Mouse (Mus musculus) hindbrain, embryonic 15.5 days (tissue): Measurements from ENCODE around the gene Retreg1. TPM values are rescaled to one million over a fixed set of nuclear protein-coding genes. Genes with fewer than 3 reads are reported as not detected.

Experiments used
- ATAC-seq: fragments of 200-750 bp; cut with Nextera tagmentation; 2 replicates; pipeline ENCODE4 v1.8.0; 2017; ENCODE audit warnings: low read depth, moderate number of reproducible peaks, moderate TSS enrichment; ENCODE audit not compliant: low FRiP score
- H3K27ac ChIP-seq: fragments of 300-500 bp; sonication (generic); replicated peaks from 2 replicates; pipeline ENCODE4 v1.5.1; 2015; ENCODE audit warnings: mild to moderate bottlenecking, inconsistent platforms
- H3K27me3 ChIP-seq: fragments of 300-500 bp; sonication (generic); 2 replicates; pipeline ENCODE4 v1.6.1; 2015; ENCODE audit warnings: control low read depth, inconsistent platforms
- H3K36me3 ChIP-seq: fragments of 300-500 bp; sonication (generic); 2 replicates; pipeline ENCODE4 v1.6.1; 2015; ENCODE audit warnings: control low read depth, inconsistent platforms
- H3K4me1 ChIP-seq: fragments of 300-500 bp; sonication (generic); replicated peaks from 2 replicates; pipeline ENCODE4 v1.6.1; 2015; ENCODE audit warnings: control low read depth, inconsistent platforms
- H3K4me2 ChIP-seq: fragments of 300-500 bp; sonication (generic); 2 replicates; pipeline ENCODE4 v1.6.1; 2015; ENCODE audit warnings: moderate library complexity, mild to moderate bottlenecking, inconsistent platforms
- H3K4me3 ChIP-seq: fragments of 300-500 bp; sonication (generic); 2 replicates; pipeline ENCODE4 v1.5.1; 2015; ENCODE audit warnings: mild to moderate bottlenecking, inconsistent platforms
- H3K9ac ChIP-seq: fragments of 300-500 bp; sonication (generic); 2 replicates; pipeline ENCODE4 v1.6.1; 2015; ENCODE audit warnings: inconsistent platforms
- H3K9me3 ChIP-seq: fragments of 300-500 bp; sonication (generic); 2 replicates; pipeline ENCODE4 v1.6.1; 2016; ENCODE audit warnings: control low read depth, inconsistent platforms
- WGBS: fragments of 180-500 bp; shearing (Covaris S2); methylation state at CpG from one replicate; pipeline ENCODE4 v1.1.7; 2015; 5-methylcytosine and 5-hydroxymethylcytosine counted together
- polyA plus RNA-seq: library from polyadenylated mRNA; unstranded; fragments of >200 nt; fragmentation: Nextera tagmentation; extraction: Ambion mirVana; gene quantifications from 2 replicates; pipeline ENCODE4 v1.2.1, GENCODE M21; 2015

The Retreg1 gene
- polyA plus RNA-seq, 1 experiment from 2014 or later: 13.4 TPM

DNA sequence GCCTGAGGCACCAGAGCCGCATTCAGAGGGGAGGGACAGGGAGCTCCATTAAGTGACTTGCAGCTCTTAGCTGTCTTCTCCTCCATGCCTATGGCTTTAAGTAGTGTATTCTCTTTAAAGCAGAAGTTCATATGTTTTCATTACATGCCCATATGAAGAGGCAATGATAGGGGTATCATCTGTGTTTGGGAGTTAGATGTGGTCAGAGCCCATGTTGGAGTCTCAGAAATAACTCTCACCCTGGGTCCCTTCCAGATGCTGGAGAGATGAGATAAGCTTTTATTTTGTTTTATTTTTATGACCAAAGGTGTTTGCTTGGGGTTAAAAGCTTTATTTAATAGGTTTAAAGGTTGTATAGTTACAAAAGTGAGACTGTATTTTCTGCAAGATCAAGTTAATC is 67.9 kb downstream of the Retreg1 start:
- Histone ChIP-seq H3K9ac (no peak overlapping the region), H3K4me3 (no peak overlapping the region), H3K4me2 (no peak overlapping the region), H3K27me3 (no peaks in the 10 kb centered on the region), H3K4me1 (0 out of 2 replicates have a peak, but pooled peaks cover 9% of the 10 kb centered on the region), H3K9me3 (no peaks in the 10 kb centered on the region), H3K36me3 (no peaks in the 10 kb centered on the region), H3K27ac (no peak overlapping the region)
- no peak for ATAC-seq
- 93% methylated on average over 1 of the region's 1 CpGs for WGBS

DNA sequence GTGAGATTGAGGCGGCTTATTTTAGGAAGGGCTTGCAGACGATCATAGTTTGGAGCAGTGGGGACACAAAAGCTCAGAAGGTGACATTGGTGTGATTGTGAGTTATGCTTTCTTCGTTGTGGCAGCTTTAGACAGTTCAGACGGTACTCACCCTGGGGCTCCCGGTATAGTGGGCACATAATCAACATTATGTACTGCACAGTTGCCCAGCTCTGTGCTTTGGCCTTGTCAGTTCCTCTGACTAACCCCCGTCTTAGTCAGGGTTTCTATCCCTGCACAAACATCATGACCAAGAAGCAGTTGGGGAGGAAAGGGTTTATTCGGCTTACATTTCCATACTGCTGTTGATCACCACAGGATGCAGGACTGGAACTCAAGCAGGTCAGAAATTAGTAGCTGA is 69.9 kb downstream of the Retreg1 start:
- Histone ChIP-seq H3K9ac (no peak overlapping the region), H3K9me3 (no peaks in the 10 kb centered on the region), H3K4me1 (0 out of 2 replicates have a peak, but pooled peaks cover 9% of the 10 kb centered on the region), H3K27ac (no peak overlapping the region), H3K4me3 (no peak overlapping the region), H3K4me2 (no peak overlapping the region), H3K27me3 (no peaks in the 10 kb centered on the region), H3K36me3 (no peaks in the 10 kb centered on the region)
- 88% methylated on average over 7 of the region's 7 CpGs for WGBS
- ATAC-seq: no peak

DNA sequence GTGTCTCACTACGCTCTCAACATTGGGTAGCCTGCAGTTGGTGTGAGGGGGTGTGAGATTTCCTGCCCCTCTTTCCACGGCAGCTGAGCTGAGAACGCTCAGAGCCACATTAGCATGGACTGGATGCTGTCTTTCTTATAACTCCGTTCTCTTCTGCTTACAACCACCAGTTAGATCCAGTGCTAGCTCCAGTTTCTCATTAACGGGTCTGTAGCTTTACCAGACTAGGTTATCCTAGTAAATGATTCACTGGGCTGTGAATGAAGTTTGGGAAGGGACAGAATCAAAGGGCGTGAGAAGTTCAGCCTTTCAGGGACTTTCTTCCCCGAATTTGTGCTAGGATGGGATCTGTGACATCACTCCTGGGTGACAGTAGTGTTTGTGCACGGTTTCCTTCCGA is 70.7 kb downstream of the Retreg1 start:
- ATAC-seq: no peak
- Histone ChIP-seq H3K4me2 (no peak overlapping the region), H3K4me1 (0 out of 2 replicates have a peak, but pooled peaks cover 9% of the 10 kb centered on the region), H3K9ac (no peak overlapping the region), H3K36me3 (no peaks in the 10 kb centered on the region), H3K9me3 (no peaks in the 10 kb centered on the region), H3K27ac (no peak overlapping the region), H3K27me3 (no peaks in the 10 kb centered on the region), H3K4me3 (no peak overlapping the region)
- 62% methylated on average over 9 of the region's 9 CpGs for WGBS

DNA sequence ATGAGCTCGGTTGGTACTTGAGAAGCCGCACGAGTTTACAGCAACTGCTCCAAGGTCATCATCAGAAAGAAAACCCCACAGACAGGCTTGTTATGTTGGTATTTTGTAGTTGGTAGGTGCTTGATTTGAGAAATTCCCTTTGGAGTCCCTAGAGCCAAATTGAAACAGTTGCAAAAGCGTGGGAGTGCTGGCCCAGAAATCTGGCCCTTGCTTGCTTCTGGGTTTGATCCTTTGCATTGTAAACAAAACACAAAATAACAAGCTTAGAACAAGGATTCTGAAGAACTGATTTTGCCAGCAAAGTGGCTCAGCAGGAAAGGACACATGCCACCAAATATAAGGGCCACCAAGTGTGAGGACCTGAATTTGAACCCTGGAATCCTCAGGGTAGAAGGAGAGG is 71.2 kb downstream of the Retreg1 start:
- WGBS: 82% methylated on average over 4 of the region's 4 CpGs
- no peak overlapping the region for H3K4me3 ChIP-seq
- no peaks in the 10 kb centered on the region for H3K9me3 ChIP-seq
- H3K4me1 ChIP-seq: 0 out of 2 replicates have a peak, but pooled peaks cover 9% of the 10 kb centered on the region
- no peak overlapping the region for H3K27ac ChIP-seq
- no peak overlapping the region for H3K4me2 ChIP-seq
- no peak for ATAC-seq
- H3K27me3 ChIP-seq: no peaks in the 10 kb centered on the region
- no peaks in the 10 kb centered on the region for H3K36me3 ChIP-seq
- H3K9ac ChIP-seq: no peak overlapping the region

DNA sequence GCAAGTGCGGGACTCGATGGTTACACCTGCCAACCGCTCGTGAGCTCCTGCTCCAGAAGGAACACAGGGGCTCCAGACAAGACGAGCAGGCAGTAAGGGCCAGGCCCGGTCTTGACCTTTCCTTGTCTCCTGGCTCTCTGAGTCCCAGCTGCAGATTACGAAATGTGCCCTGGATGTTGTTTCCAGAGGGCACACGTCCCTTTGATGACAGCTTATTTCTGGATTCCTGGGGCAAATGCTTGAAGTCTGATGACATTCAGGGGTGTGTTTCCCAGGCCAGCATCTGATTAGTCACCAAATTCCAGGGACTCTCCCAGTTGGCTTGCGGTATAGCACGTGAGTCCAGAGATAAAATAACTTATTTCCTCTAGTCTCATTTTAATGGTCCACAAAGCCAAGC is 72.0 kb downstream of the Retreg1 start:
- Histone ChIP-seq H3K9ac (no peak overlapping the region), H3K4me1 (0 out of 2 replicates have a peak, but pooled peaks cover 9% of the 10 kb centered on the region), H3K4me2 (no peak overlapping the region), H3K27me3 (no peaks in the 10 kb centered on the region), H3K4me3 (no peak overlapping the region), H3K27ac (0 out of 2 replicates have a peak overlapping the region, but pooled peaks have one; percentile 31), H3K36me3 (no peaks in the 10 kb centered on the region), H3K9me3 (no peaks in the 10 kb centered on the region)
- ATAC-seq: no peak
- WGBS: 65% methylated on average over 10 of the region's 10 CpGs

DNA sequence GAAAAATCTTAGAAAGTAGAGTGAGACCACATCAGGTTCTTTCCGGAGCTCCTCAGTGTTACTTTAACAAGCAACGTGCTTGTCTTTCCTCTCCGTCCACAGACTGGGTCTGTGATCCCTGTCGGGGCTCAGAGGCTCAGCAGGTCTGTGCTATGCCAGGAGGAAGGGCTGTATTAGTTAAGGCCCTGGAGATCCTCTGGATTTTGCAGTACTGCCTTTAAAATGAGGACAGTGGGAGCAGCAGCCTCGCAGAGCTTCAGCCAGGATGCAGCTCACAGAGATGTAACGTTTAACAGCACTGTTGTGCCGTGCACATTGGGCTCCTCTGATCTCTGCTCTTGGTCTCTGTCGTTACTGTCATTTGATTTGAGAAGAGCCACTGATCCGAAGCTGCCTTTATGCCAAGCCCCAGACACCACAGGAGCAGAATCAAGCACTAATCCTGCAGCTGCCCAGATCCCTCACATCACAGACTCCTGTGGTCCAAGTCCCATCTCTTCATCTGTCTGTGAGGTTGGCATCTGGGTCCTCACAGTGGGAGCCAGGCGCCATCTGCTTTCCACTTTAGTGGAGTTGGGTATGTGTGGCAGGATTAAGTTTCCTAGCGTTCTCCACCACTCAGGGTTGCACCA is 72.7 kb downstream of the Retreg1 start:
- no peak overlapping the region for H3K9ac ChIP-seq
- no peaks in the 10 kb centered on the region for H3K27me3 ChIP-seq
- peak; percentile 80 for ATAC-seq
- no peaks in the 10 kb centered on the region for H3K36me3 ChIP-seq
- H3K4me1 ChIP-seq: 0 out of 2 replicates have a peak, but pooled peaks cover 9% of the 10 kb centered on the region
- no peak overlapping the region for H3K4me3 ChIP-seq
- 57% methylated on average over 11 of the region's 11 CpGs for WGBS
- H3K4me2 ChIP-seq: no peak overlapping the region
- H3K9me3 ChIP-seq: no peaks in the 10 kb centered on the region
- H3K27ac ChIP-seq: 0 out of 2 replicates have a peak overlapping the region, but pooled peaks have one; percentile 31

DNA sequence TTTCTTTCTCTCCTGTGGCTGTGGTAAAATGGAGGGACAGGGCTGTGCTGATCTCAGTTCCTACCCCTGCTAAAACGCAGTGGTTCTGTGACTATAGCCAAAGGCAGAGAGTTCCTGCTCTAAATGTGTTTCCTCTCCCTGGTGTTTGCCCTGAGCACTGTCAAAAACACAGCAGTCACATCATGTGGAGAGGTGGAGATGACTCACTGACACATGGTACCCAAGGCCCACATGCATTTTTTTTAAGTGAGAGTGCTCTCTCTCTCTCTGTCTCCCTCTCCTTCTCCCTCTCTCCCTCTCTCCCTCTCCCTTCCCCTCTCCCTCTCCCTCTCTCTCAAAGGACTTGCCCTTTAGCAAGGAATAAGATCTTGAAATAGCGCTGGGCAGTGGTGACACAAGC is 73.3 kb downstream of the Retreg1 start:
- Histone ChIP-seq H3K27me3 (no peaks in the 10 kb centered on the region), H3K4me3 (no peak overlapping the region), H3K27ac (0 out of 2 replicates have a peak overlapping the region, but pooled peaks have one; percentile 31), H3K4me2 (no peak overlapping the region), H3K9ac (no peak overlapping the region), H3K9me3 (no peaks in the 10 kb centered on the region), H3K36me3 (no peaks in the 10 kb centered on the region), H3K4me1 (0 out of 2 replicates have a peak, but pooled peaks cover 9% of the 10 kb centered on the region)
- ATAC-seq: no peak
- WGBS: 72% methylated on average over 2 of the region's 2 CpGs

DNA sequence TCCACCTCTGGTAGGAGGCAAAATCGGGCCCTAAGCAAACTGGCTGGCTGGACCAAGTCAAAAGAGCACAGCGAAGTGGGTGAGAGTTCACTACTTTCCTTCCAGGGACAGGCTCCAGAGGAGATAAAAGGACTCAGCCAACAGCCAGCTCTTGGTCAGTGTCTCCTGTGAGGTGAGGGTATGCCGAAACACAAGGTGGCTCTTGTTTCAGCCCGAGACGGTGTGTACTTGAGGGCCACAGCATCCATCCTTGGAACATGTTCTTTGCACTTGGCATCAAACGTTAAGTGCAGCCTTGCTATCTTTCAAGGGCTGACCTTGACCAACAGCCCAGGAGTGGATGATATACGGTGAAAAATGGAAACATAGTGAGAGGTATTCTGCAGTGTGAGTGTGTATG is 75.7 kb downstream of the Retreg1 start:
- H3K4me1 ChIP-seq: 0 out of 2 replicates have a peak, but pooled peaks cover 9% of the 10 kb centered on the region
- H3K36me3 ChIP-seq: no peaks in the 10 kb centered on the region
- H3K4me2 ChIP-seq: no peak overlapping the region
- no peaks in the 10 kb centered on the region for H3K27me3 ChIP-seq
- no peak overlapping the region for H3K27ac ChIP-seq
- no peak for ATAC-seq
- H3K9ac ChIP-seq: no peak overlapping the region
- 95% methylated on average over 7 of the region's 7 CpGs for WGBS
- H3K9me3 ChIP-seq: no peaks in the 10 kb centered on the region
- no peak overlapping the region for H3K4me3 ChIP-seq

DNA sequence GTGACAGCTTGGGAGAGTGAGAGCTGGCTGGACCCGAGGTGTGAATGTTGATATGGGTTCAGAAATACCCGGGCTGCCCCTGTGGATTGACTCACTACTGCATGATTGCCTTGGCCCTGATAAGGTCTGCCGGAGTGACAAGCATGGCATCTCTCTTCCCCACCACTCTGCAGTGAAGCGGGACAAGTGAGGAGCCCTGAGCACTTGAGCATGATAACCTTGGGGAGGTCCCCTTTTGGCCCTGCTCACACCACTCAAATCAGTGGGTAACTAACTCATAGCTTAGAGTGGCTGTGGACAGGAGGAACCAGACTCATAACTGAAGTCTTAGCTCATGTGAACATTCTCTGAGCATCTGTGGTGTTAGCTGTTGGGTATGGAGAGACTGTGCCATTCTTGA is 77.0 kb downstream of the Retreg1 start:
- Histone ChIP-seq H3K4me2 (no peak overlapping the region), H3K36me3 (no peaks in the 10 kb centered on the region), H3K27ac (no peak overlapping the region), H3K4me3 (no peak overlapping the region), H3K9me3 (no peaks in the 10 kb centered on the region), H3K27me3 (no peaks in the 10 kb centered on the region), H3K4me1 (0 out of 2 replicates have a peak, but pooled peaks cover 7% of the 10 kb centered on the region), H3K9ac (no peak overlapping the region)
- no peak for ATAC-seq
- 84% methylated on average over 4 of the region's 4 CpGs for WGBS

DNA sequence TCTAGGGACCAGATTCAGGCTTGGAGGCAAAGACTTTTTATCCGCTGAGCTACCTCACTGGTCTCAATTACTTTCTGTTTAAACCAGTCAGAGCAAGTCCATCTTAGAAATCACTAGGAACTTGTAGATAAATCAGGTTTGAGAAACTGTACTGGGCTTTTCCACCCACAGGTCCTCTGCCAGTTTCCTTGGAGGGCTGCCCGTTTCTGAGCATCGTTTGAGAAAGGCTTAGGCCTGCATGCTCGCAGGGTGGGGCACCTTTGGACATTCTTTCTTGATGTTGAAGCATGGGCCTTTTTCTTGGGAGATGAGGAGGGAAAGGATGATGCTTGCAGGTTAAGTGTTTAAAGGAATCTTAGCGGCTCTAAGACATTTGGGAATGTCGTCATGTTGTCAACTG is 77.9 kb downstream of the Retreg1 start:
- H3K4me2 ChIP-seq: no peak overlapping the region
- H3K4me3 ChIP-seq: no peak overlapping the region
- no peaks in the 10 kb centered on the region for H3K27me3 ChIP-seq
- no peak overlapping the region for H3K9ac ChIP-seq
- H3K9me3 ChIP-seq: no peaks in the 10 kb centered on the region
- no peaks in the 10 kb centered on the region for H3K36me3 ChIP-seq
- ATAC-seq: no peak
- H3K27ac ChIP-seq: no peak overlapping the region
- no peaks in the 10 kb centered on the region for H3K4me1 ChIP-seq
- 94% methylated on average over 6 of the region's 6 CpGs for WGBS

DNA sequence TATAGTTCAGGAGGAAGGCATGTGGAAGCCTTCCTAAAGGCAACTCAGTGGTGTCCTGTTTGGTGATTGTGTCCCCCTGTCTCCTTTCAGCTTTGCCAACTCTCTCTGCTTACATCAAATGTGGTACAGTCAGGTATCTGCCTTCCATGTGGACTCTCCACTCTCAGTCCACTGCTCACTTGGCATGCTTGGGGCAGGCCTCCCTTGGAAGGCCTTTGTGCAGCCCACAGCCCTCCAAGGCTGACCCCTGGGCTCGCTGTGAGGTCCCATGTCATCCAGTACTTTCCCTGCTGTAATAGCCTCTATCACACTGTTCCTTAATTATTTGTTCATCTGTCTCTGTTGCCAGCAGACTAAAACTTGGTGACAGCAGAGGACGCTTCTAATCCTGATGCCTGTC is 79.0 kb downstream of the Retreg1 start:
- no peaks in the 10 kb centered on the region for H3K4me1 ChIP-seq
- H3K4me2 ChIP-seq: no peak overlapping the region
- no peak overlapping the region for H3K4me3 ChIP-seq
- H3K36me3 ChIP-seq: no peaks in the 10 kb centered on the region
- 68% methylated on average over 2 of the region's 2 CpGs for WGBS
- H3K27ac ChIP-seq: no peak overlapping the region
- H3K9ac ChIP-seq: no peak overlapping the region
- no peak; the same call in 1 of the 2 replicates for ATAC-seq
- no peaks in the 10 kb centered on the region for H3K9me3 ChIP-seq
- no peaks in the 10 kb centered on the region for H3K27me3 ChIP-seq

DNA sequence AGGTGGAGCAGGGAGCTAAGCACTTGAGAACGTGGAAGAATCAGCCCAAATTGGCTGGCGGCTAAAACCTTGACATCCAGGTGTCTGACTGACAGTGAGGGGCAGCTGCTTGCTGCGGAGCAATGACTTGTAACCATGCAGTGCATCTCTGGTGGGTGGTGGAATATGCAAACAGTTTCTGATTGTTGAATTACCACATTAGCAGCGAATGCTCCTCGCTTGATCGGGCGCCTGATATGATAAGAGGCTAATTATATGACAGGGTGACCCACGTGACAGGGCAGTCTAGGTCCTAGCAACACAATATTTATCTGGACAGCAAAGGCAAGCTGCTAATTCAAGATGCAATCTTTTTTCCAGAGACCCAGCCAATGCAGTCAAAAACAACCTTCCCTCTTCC is 80.9 kb downstream of the Retreg1 start:
- Histone ChIP-seq H3K27me3 (no peaks in the 10 kb centered on the region), H3K36me3 (no peaks in the 10 kb centered on the region), H3K4me2 (no peak overlapping the region), H3K9me3 (no peaks in the 10 kb centered on the region), H3K4me3 (no peak overlapping the region), H3K9ac (no peak overlapping the region), H3K27ac (no peak overlapping the region), H3K4me1 (no peaks in the 10 kb centered on the region)
- ATAC-seq: no peak
- 66% methylated on average over 8 of the region's 8 CpGs for WGBS

DNA sequence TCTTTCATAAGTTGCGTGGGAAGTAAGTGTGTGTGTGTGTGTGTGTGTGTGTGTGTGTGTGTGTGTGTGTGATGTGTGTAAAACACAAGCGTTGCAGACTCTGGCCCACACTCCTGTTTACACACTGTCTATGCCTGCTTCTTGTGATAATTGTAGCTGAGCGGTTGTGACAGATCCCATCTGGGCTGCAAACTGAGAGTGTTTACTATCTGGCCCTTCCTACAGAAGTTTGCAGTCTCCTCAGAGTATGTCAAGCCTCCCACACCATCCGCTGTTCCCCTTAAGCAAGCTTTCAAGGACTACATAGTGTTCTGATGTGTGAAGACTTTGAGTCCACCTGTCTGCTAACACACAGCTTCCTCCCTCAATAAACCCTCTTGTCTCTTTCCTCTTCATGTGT is 83.2 kb downstream of the Retreg1 start:
- no peak overlapping the region for H3K4me2 ChIP-seq
- ATAC-seq: no peak
- H3K27me3 ChIP-seq: no peaks in the 10 kb centered on the region
- H3K4me1 ChIP-seq: no peaks in the 10 kb centered on the region
- H3K4me3 ChIP-seq: no peak overlapping the region
- no peaks in the 10 kb centered on the region for H3K36me3 ChIP-seq
- no peak overlapping the region for H3K27ac ChIP-seq
- 94% methylated on average over 4 of the region's 4 CpGs for WGBS
- no peaks in the 10 kb centered on the region for H3K9me3 ChIP-seq
- H3K9ac ChIP-seq: no peak overlapping the region
